Mouse (Mus musculus): Measurements from ENCODE around the gene Uba1.

The Uba1 gene

GRCm38 (mm10) chrX:20658026-20658652 is at the start of gene Uba1:
Gene Uba1 (plus strand): TSS chrX:20658326.
- DNase-seq (ENCODE audit: low spot score) = peak; percentile 79

- no peak for DNase-seq (ENCODE audit: low spot score)
Observed at GRCm38 (mm10) chrX:20608500-20608899, 49.6 kb upstream of the Uba1 start.

- DNase-seq (ENCODE audit: low spot score) = no peak
Observed at GRCm38 (mm10) chrX:20616861-20617175, 41.3 kb upstream of the Uba1 start.

- DNase-seq (ENCODE audit: low spot score) = peak; percentile 76
Observed at GRCm38 (mm10) chrX:20617176-20617902, 40.8 kb upstream of the Uba1 start, which contains the start of the genes Rbm10 and Ndufb11. Gene Rbm10 (plus strand): TSS chrX:20617503. Gene Ndufb11 (minus strand): TSS chrX:20617619.

GRCm38 (mm10) chrX:20617903-20618399 is 40.2 kb upstream of the Uba1 start:
- peak; percentile 23 for DNase-seq (ENCODE audit: low spot score)

- no peak for DNase-seq (ENCODE audit: low spot score)
Observed at GRCm38 (mm10) chrX:20638141-20638540, 20.0 kb upstream of the Uba1 start.

- peak; percentile 57 for DNase-seq (ENCODE audit: low spot score)
Observed at GRCm38 (mm10) chrX:20644780-20645179, 13.3 kb upstream of the Uba1 start.

GRCm38 (mm10) chrX:20657593-20657992 is 533 bp upstream of the Uba1 start:
- no peak for DNase-seq (ENCODE audit: low spot score)

GRCm38 (mm10) chrX:20658891-20659406 is 823 bp downstream of the Uba1 start:
- no peak for DNase-seq (ENCODE audit: low spot score)

GRCm38 (mm10) chrX:20662317-20662715 is 4.2 kb downstream of the Uba1 start:
- no peak for DNase-seq (ENCODE audit: low spot score)

GRCm38 (mm10) chrX:20662716-20663443 is 4.8 kb downstream of the Uba1 start:
- peak; percentile 83 for DNase-seq (ENCODE audit: low spot score)

GRCm38 (mm10) chrX:20663444-20663790 is 5.3 kb downstream of the Uba1 start:
- DNase-seq (ENCODE audit: low spot score) = no peak

GRCm38 (mm10) chrX:20687519-20688067 is 29.5 kb downstream of the Uba1 start, which contains the start of gene Cdk16:
Gene Cdk16 (plus strand): TSS chrX:20687954.
- DNase-seq (ENCODE audit: low spot score) = peak; percentile 87

- peak; percentile 87 for DNase-seq (ENCODE audit: low spot score)
Observed at GRCm38 (mm10) chrX:20688068-20688547, 30.0 kb downstream of the Uba1 start.

GRCm38 (mm10) chrX:20688615-20689014 is 30.5 kb downstream of the Uba1 start:
- peak; percentile 80 for DNase-seq (ENCODE audit: low spot score)

GRCm38 (mm10) chrX:20691566-20691965 is 33.4 kb downstream of the Uba1 start:
- peak; percentile 49 for DNase-seq (ENCODE audit: low spot score)

- no peak for DNase-seq (ENCODE audit: low spot score)
Observed at GRCm38 (mm10) chrX:20692616-20693015, 34.5 kb downstream of the Uba1 start.

GRCm38 (mm10) chrX:20695842-20696241 is 37.7 kb downstream of the Uba1 start:
- peak; percentile 17 for DNase-seq (ENCODE audit: low spot score)

GRCm38 (mm10) chrX:20703741-20704290 is 45.7 kb downstream of the Uba1 start, which contains the start of gene Usp11:
Gene Usp11 (plus strand): TSS chrX:20703906.
- DNase-seq (ENCODE audit: low spot score) = peak; percentile 46

GRCm38 (mm10) chrX:20704295-20705082 is 46.4 kb downstream of the Uba1 start:
- DNase-seq (ENCODE audit: low spot score) = peak; percentile 83

- no peak for DNase-seq (ENCODE audit: low spot score)
Observed at GRCm38 (mm10) chrX:20705083-20705402, 46.9 kb downstream of the Uba1 start.

Measured in testis, postnatal 14 days (tissue).